Mouse (Mus musculus): Measurements from ENCODE around the gene Mtap. TPM values are rescaled to one million over a fixed set of nuclear protein-coding genes. Genes with fewer than 3 reads are reported as not detected.

Mtap gene
- polyA plus RNA-seq, 1 experiment from 2014 or later, result 60.5 TPM

GRCm38 (mm10) chr4:89119900-89120299 is 17.0 kb upstream of the Mtap start:
- H3K27me3 ChIP-seq (replicated peaks), result no peaks in the 10 kb centered on the region
- no peaks in the 10 kb centered on the region for H3K4me1 ChIP-seq (replicated peaks)
- H3K9me3 ChIP-seq, result no peaks in the 10 kb centered on the region
- H3K9ac ChIP-seq, result no peak overlapping the region
- no peak overlapping the region for H3K27ac ChIP-seq
- H3K4me2 ChIP-seq (replicated peaks), result no peak overlapping the region
- H3K36me3 ChIP-seq, result no peaks in the 10 kb centered on the region
- no peak for ATAC-seq
- H3K4me3 ChIP-seq (replicated peaks), result no peak overlapping the region

DNA sequence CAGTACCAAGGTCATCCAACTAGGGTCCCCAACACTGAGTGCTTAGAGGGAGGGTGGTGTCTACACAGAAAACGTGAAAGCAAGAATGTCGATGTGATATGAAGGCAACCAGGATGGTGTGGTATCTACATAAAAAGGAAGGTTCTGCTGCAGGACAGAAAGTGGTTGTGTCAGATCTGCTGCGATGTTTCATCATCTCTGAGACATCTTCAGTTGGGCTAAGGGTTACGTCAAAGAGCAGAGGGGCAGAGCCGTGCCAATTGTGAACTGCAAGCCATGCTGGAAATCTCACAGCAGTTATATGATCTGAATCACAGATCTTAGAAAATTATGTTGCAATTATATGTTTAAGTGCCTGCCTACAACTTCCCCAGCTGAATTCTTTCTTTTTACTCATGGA is 16.6 kb upstream of the Mtap start:
- no peak overlapping the region for H3K4me2 ChIP-seq (replicated peaks)
- H3K9me3 ChIP-seq, result no peaks in the 10 kb centered on the region
- no peaks in the 10 kb centered on the region for H3K4me1 ChIP-seq (replicated peaks)
- H3K4me3 ChIP-seq (replicated peaks), result no peak overlapping the region
- H3K27ac ChIP-seq, result no peak overlapping the region
- H3K36me3 ChIP-seq, result no peaks in the 10 kb centered on the region
- no peak overlapping the region for H3K9ac ChIP-seq
- 92% methylated on average over 5 of the region's 5 CpGs for WGBS
- ATAC-seq, result no peak
- no peaks in the 10 kb centered on the region for H3K27me3 ChIP-seq (replicated peaks)

GRCm38 (mm10) chr4:89123446-89124243 is 13.3 kb upstream of the Mtap start:
- Histone ChIP-seq H3K36me3 (no peaks in the 10 kb centered on the region), H3K9me3 (no peaks in the 10 kb centered on the region), H3K4me1 (replicated peaks) (no peaks in the 10 kb centered on the region), H3K9ac (no peak overlapping the region), H3K27me3 (replicated peaks) (no peaks in the 10 kb centered on the region), H3K4me2 (replicated peaks) (no peak overlapping the region), H3K27ac (no peak overlapping the region), H3K4me3 (replicated peaks) (no peak overlapping the region)
- WGBS, result 49% methylated on average over 16 of the region's 16 CpGs
- no peak for ATAC-seq

- Histone ChIP-seq H3K36me3 (no peaks in the 10 kb centered on the region), H3K4me1 (replicated peaks) (no peaks in the 10 kb centered on the region), H3K27ac (no peak overlapping the region), H3K4me2 (replicated peaks) (no peak overlapping the region), H3K9me3 (no peaks in the 10 kb centered on the region), H3K4me3 (replicated peaks) (no peak overlapping the region), H3K9ac (no peak overlapping the region), H3K27me3 (replicated peaks) (no peaks in the 10 kb centered on the region)
- ATAC-seq, result no peak
- WGBS, result 49% methylated on average over 5 of the region's 5 CpGs
These were observed 9.2 kb upstream of the Mtap start for GRCm38 (mm10) chr4:89127674-89128073.

DNA sequence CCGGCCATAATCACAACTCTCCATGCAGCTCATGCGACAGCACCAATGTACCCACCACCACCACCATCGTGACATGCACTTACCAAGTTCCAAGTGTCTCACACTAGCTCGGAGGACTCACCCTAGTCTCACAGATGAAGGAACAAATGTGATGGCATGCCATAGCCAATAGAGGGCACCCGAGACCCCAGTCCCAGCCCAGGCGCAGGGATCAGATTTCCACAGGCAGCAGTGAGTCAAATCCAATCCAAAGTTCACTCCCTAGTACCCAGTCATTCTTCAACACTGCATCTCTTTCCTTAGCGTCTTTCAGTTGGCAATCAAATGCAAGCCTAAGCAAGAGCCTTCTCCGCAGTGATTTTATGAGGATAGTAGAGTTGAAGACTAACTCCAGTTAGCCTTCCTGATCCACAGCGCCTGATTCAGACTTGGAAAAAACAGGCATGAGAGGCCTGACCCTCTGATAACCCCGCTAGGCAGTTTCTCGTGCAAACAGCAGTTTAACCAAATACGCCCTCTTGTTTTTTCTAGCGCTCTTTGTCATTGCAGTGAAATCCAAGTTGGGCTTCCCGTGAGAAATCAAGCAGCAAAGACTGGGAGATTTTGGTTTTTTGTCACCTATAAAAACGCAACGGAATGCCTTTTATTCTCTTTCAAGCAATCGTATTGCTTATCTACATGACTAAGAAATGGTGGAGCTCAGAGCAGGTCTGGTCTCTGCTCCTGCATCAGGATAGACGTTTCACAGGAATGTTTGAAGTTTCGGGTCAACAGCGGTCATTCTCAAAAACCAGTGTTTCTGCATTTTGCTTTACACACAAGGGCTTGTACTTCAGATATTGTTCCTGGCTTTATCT is 8.6 kb upstream of the Mtap start:
- H3K27me3 ChIP-seq (replicated peaks), result no peaks in the 10 kb centered on the region
- H3K4me3 ChIP-seq (replicated peaks), result no peak overlapping the region
- H3K4me2 ChIP-seq (replicated peaks), result peak overlapping the region; percentile 34
- no peaks in the 10 kb centered on the region for H3K9me3 ChIP-seq
- H3K36me3 ChIP-seq, result no peaks in the 10 kb centered on the region
- H3K27ac ChIP-seq, result 0 out of 2 replicates have a peak overlapping the region, but pooled peaks have one; percentile 8
- peak; percentile 93 for ATAC-seq
- 15% methylated on average over 20 of the region's 20 CpGs for WGBS
- H3K4me1 ChIP-seq (replicated peaks), result no peaks in the 10 kb centered on the region
- no peak overlapping the region for H3K9ac ChIP-seq

DNA sequence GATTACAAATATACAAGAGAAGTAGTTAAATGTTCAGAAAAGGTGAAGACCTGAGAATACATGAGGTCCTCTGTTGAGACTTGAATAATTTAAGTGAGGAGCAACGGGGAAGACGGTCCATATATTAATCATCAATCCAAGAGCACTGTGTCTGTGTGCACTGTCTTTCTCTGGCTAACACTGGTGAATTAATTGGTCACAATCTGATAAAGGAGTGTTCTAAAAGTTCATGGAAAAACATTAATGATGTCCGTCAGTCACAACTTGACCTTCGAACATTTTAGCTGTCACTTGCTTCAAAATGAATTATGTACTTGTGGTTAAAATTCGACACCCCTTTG is 8.0 kb upstream of the Mtap start:
- 49% methylated on average over 5 of the region's 5 CpGs for WGBS
- no peak overlapping the region for H3K4me3 ChIP-seq (replicated peaks)
- H3K27me3 ChIP-seq (replicated peaks), result no peaks in the 10 kb centered on the region
- 0 out of 2 replicates have a peak, but pooled peaks have one; percentile 23 for ATAC-seq
- no peaks in the 10 kb centered on the region for H3K4me1 ChIP-seq (replicated peaks)
- no peak overlapping the region for H3K9ac ChIP-seq
- H3K4me2 ChIP-seq (replicated peaks), result peak overlapping the region; percentile 34
- no peaks in the 10 kb centered on the region for H3K36me3 ChIP-seq
- H3K9me3 ChIP-seq, result no peaks in the 10 kb centered on the region
- no peak overlapping the region for H3K27ac ChIP-seq

GRCm38 (mm10) chr4:89129311-89129913 is 7.5 kb upstream of the Mtap start:
- Histone ChIP-seq H3K27ac (no peak overlapping the region), H3K27me3 (replicated peaks) (no peaks in the 10 kb centered on the region), H3K4me3 (replicated peaks) (no peak overlapping the region), H3K36me3 (no peaks in the 10 kb centered on the region), H3K9me3 (no peaks in the 10 kb centered on the region), H3K4me1 (replicated peaks) (no peaks in the 10 kb centered on the region), H3K9ac (no peak overlapping the region), H3K4me2 (replicated peaks) (0 out of 2 replicates have a peak overlapping the region, but pooled peaks have one; percentile 18)
- WGBS, result 3% methylated on average over 5 of the region's 5 CpGs
- peak; percentile 46 for ATAC-seq

GRCm38 (mm10) chr4:89131795-89132194 is 5.1 kb upstream of the Mtap start:
- Histone ChIP-seq H3K4me2 (replicated peaks) (no peak overlapping the region), H3K36me3 (no peaks in the 10 kb centered on the region), H3K4me1 (replicated peaks) (peaks cover 6% of the 10 kb centered on the region), H3K27ac (no peak overlapping the region), H3K4me3 (replicated peaks) (no peak overlapping the region), H3K9me3 (no peaks in the 10 kb centered on the region), H3K27me3 (replicated peaks) (no peaks in the 10 kb centered on the region), H3K9ac (no peak overlapping the region)
- WGBS, result 92% methylated on average over 3 of the region's 3 CpGs
- no peak for ATAC-seq

DNA sequence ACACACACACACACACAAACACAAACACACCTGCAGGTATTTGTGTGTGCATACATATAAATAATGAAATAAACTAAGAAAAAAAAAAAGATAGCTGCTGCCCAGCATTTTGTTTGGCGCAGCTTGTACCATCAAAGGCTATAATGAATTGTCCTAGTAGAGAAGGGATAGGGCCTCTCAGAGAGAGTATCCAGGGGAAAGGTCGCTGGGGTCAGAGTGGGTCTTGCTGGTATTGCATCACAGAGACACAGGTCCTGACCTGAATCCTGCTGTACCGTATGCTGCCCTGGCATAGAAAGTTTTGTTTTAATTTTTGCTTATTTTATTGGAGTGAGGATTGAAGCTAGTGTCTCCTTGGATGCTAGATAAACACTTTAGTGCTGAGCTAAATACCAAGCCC is 566 bp upstream of the Mtap start:
- H3K4me1 ChIP-seq (replicated peaks), result peaks cover 18% of the 10 kb centered on the region
- H3K9ac ChIP-seq, result no peak overlapping the region
- peak overlapping the region; percentile 91 for H3K4me2 ChIP-seq (replicated peaks)
- H3K9me3 ChIP-seq, result no peaks in the 10 kb centered on the region
- 35% methylated on average over 3 of the region's 3 CpGs for WGBS
- peak overlapping the region; percentile 81; the same call in 1 of the 2 replicates for H3K4me3 ChIP-seq (replicated peaks)
- H3K27me3 ChIP-seq (replicated peaks), result no peaks in the 10 kb centered on the region
- H3K36me3 ChIP-seq, result no peaks in the 10 kb centered on the region
- ATAC-seq, result no peak
- no peak overlapping the region for H3K27ac ChIP-seq

DNA sequence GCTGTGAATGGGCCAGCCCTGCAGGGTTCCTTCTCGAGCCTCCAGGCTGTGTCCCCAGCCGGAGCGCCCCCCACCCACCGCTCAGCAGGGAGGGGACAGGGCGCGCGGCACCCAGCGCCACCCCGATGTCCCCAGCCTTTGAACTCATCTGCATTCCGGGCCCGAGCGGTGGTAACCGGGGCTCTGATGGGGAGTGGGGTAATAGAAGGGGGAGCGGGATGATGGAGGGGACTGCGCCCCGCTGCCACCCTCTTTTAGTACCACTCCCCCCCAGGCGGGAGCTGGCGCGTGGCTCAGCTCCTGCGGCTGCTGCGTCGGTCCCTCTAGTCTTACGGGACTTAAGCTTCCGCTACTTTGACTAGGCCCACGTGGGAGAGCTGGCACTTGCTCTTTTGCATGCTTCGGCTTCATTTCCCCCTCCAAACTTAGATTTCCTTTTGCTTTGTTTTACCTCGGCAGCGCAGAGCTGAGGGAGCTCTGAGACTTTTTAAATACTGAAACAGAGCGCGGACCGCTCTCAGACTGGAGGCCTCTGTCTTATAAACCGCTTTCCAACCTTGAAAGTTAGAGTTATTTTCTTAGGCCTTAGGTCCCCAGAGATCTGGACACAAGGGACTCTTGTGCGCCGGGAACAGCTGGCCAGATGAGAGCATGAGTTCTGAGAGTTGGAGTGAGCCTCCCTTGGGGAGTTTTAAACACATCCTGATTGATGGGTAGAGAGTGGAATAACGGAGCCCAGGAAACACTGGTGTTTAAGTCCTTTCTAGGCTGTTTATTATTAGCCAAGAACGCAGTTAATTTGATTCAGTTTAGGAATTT is 829 bp downstream of the Mtap start:
- Histone ChIP-seq H3K9ac (peak overlapping the region; percentile 76), H3K4me1 (replicated peaks) (peaks cover 18% of the 10 kb centered on the region), H3K9me3 (no peaks in the 10 kb centered on the region), H3K4me3 (replicated peaks) (peak overlapping the region; percentile 81), H3K4me2 (replicated peaks) (peak overlapping the region; percentile 91), H3K27ac (peak overlapping the region; percentile 84), H3K27me3 (replicated peaks) (no peaks in the 10 kb centered on the region), H3K36me3 (no peaks in the 10 kb centered on the region)
- ATAC-seq, result peak; percentile 79
- WGBS, result under 1% methylated on average over 36 of the region's 36 CpGs

DNA sequence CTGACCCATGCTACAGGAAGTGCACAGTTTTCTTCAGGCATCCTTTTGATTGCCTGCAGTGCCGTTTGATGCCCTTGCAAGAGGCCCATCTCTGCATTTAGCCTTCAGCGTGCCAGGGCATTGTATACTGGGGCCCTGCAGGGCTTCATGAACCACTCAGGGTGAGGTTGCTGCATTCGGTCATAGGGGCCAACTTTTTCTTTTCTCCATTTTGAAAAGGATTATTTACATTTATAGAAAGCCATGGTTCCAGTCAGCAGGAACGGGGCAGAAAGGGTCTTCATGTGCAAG is 1.4 kb downstream of the Mtap start:
- H3K9ac ChIP-seq, result peak overlapping the region; percentile 76
- peak overlapping the region; percentile 91 for H3K4me2 ChIP-seq (replicated peaks)
- no peaks in the 10 kb centered on the region for H3K27me3 ChIP-seq (replicated peaks)
- no peaks in the 10 kb centered on the region for H3K9me3 ChIP-seq
- peak overlapping the region; percentile 19; the same call in 1 of the 2 replicates for H3K27ac ChIP-seq
- no peaks in the 10 kb centered on the region for H3K36me3 ChIP-seq
- peak; percentile 7; the same call in 1 of the 2 replicates for ATAC-seq
- H3K4me3 ChIP-seq (replicated peaks), result peak overlapping the region; percentile 81
- H3K4me1 ChIP-seq (replicated peaks), result peaks cover 18% of the 10 kb centered on the region
- WGBS, result 15% methylated on average over 4 of the region's 4 CpGs

DNA sequence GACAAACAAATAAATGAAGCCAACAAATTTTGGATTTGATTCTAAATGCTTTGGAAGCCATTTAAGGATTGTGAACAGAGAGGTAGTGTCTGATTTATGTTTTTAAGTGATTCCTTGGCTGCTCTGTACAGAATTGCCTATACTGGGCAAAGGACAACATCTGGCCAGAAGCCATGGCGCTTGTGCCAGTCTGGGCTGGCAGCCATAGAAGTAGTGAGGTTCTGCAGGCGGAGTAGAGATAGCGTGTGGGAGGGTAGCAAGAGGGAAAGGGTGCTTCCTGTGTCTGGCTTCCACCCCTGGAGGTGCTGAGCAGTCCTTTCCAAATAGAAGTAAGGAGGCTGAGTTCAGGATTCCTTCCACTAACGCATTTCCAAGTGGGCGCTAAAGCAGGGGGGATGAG is 3.9 kb downstream of the Mtap start:
- no peak overlapping the region for H3K9ac ChIP-seq
- no peak overlapping the region for H3K4me2 ChIP-seq (replicated peaks)
- H3K4me3 ChIP-seq (replicated peaks), result no peak overlapping the region
- ATAC-seq, result no peak
- no peaks in the 10 kb centered on the region for H3K27me3 ChIP-seq (replicated peaks)
- H3K4me1 ChIP-seq (replicated peaks), result peaks cover 18% of the 10 kb centered on the region
- H3K27ac ChIP-seq, result no peak overlapping the region
- 61% methylated on average over 5 of the region's 5 CpGs for WGBS
- no peaks in the 10 kb centered on the region for H3K36me3 ChIP-seq
- H3K9me3 ChIP-seq, result no peaks in the 10 kb centered on the region
